Mouse (Mus musculus): ENCODE measurements at regions not wholly inside any gene's neighbourhood (a gene's known extent, or its start where the extent isn't known, plus 50 kb on each side); places are given as distances from the start of the nearest gene placed in this dataset.

DNA sequence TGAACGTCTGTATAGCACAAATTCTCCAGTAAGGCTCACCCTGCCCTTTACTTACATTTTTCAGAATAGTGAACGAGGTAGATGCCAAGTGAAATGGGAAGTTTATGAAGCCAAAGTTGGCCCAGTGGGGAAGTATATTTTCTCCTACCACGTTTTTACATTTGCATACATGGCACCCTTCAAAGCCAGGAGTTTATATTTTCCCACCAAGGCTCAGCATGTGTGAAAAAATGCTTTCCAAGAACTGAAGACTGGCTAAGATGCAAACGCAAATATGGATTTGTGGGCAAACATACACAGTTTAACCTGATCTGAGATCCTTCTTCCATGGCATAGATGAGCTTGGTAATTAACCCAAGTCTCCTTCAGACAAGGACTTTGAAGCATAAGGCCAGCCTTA lies 2209.4 kb upstream of the Gm7489 start:
- no peak for TF ChIP-seq POLR2A (IDR thresholded peaks at IDR 0.05; ENCODE audit: borderline replicate concordance, extremely low read depth, low read depth, low read length)
- TF ChIP-seq CTCF (IDR thresholded peaks at IDR 0.05; ENCODE audit: insufficient read depth, low read length) = no peak
- no peak for DNase-seq
- no peaks in the 10 kb centered on the region for H3K4me1 ChIP-seq (ENCODE audit: control insufficient read depth, insufficient read depth, low read length)
- no peak overlapping the region for H3K4me3 ChIP-seq (replicated peaks; ENCODE audit: extremely low read depth, low read depth, low read length)
- 60% methylated on average over 4 of the region's 4 CpGs for WGBS

DNA sequence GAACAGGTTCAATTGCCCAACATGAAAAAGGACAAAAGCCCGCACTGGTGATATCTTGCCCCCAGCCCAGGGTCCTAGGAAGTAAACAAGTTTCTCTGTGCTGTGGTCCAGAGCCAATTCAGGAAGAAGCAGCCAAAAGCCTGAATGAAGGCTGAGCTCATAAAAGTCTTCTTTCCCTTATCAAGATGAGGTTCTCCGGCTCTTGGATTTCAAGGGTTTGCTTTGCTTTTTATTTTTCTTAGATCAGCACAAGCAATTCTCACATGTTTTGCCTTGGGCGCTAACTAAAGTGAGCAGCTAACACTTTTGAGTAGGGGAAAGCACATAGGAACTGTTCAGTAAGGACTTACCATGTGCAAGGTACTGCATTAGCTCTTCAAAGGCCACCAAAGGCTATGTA lies 2208.0 kb upstream of the Gm7489 start:
- no peak for DNase-seq
- WGBS = 68% methylated on average over 3 of the region's 3 CpGs
- TF ChIP-seq POLR2A (IDR thresholded peaks at IDR 0.05; ENCODE audit: borderline replicate concordance, extremely low read depth, low read depth, low read length) (no peak), CTCF (IDR thresholded peaks at IDR 0.05; ENCODE audit: insufficient read depth, low read length) (no peak)
- Histone ChIP-seq H3K4me3 (replicated peaks; ENCODE audit: extremely low read depth, low read depth, low read length) (no peak overlapping the region), H3K4me1 (ENCODE audit: control insufficient read depth, insufficient read depth, low read length) (no peaks in the 10 kb centered on the region)

DNA sequence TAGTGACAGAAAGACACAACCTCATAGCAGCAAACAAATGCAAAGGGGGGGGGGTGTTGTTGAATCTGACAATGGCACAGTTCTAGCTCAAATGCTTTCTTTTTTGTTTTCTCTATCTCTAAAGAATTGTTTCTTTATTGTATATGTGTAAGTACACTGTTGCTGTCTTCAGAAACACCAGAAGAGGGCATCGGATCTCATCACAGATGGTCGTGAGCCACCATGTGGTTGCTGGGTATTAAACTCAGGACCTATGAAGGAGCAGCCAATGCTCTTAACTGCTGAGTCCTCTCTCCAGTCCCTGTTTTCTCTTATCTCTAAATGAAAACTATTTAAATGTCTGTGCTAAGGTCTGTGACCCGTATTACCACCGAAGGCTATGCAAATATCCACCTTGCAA lies 2207.4 kb upstream of the Gm7489 start:
- no peaks in the 10 kb centered on the region for H3K4me1 ChIP-seq (ENCODE audit: control insufficient read depth, insufficient read depth, low read length)
- WGBS = 82% methylated on average over 4 of the region's 4 CpGs
- TF ChIP-seq CTCF (IDR thresholded peaks at IDR 0.05; ENCODE audit: insufficient read depth, low read length) (no peak), POLR2A (IDR thresholded peaks at IDR 0.05; ENCODE audit: borderline replicate concordance, extremely low read depth, low read depth, low read length) (no peak)
- H3K4me3 ChIP-seq (replicated peaks; ENCODE audit: extremely low read depth, low read depth, low read length) = no peak overlapping the region
- no peak for DNase-seq

- 59% methylated on average over 12 of the region's 12 CpGs for WGBS
- H3K4me1 ChIP-seq (ENCODE audit: control insufficient read depth, insufficient read depth, low read length) = no peaks in the 10 kb centered on the region
These were observed 2205.4 kb upstream of the Gm7489 start for GRCm38 (mm10) chr15:51679186-51679902.

GRCm38 (mm10) chr15:51680494-51680893 lies 2204.2 kb upstream of the Gm7489 start:
- Histone ChIP-seq H3K4me1 (ENCODE audit: control insufficient read depth, insufficient read depth, low read length) (no peaks in the 10 kb centered on the region), H3K4me3 (replicated peaks; ENCODE audit: extremely low read depth, low read depth, low read length) (no peak overlapping the region)
- DNase-seq = no peak
- TF ChIP-seq POLR2A (IDR thresholded peaks at IDR 0.05; ENCODE audit: borderline replicate concordance, extremely low read depth, low read depth, low read length) (no peak), CTCF (IDR thresholded peaks at IDR 0.05; ENCODE audit: insufficient read depth, low read length) (no peak)

More at GRCm38 (mm10) chr15:51679186-51679902, 2205.4 kb upstream of the Gm7489 start:
- no peak overlapping the region for H3K4me3 ChIP-seq (replicated peaks; ENCODE audit: extremely low read depth, low read depth, low read length)
- TF ChIP-seq CTCF (IDR thresholded peaks at IDR 0.05; ENCODE audit: insufficient read depth, low read length) (no peak), POLR2A (IDR thresholded peaks at IDR 0.05; ENCODE audit: borderline replicate concordance, extremely low read depth, low read depth, low read length) (no peak)
- DNase-seq = no peak

DNA sequence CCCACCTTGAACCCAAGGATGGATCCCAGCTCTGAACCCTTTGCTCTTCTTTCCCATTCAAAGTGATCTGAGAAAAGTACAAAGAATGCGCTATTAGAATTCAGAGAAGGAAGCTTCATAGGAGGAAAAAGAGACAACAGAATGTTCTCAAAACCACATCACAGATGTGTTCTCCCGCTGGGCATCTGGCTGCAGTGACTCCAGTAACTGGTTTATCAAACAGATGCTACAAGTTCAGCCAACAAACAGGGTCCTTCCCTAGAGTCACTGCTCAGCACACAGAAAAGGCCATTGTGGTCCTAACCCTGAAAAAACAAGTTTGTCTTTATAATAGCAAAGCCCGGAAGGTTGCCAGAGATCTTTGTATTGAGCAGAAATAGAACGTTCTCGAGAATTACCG lies 2203.5 kb upstream of the Gm7489 start:
- Histone ChIP-seq H3K4me3 (replicated peaks; ENCODE audit: extremely low read depth, low read depth, low read length) (no peak overlapping the region), H3K4me1 (ENCODE audit: control insufficient read depth, insufficient read depth, low read length) (no peaks in the 10 kb centered on the region)
- 85% methylated on average over 6 of the region's 6 CpGs for WGBS
- no peak for DNase-seq
- TF ChIP-seq POLR2A (IDR thresholded peaks at IDR 0.05; ENCODE audit: borderline replicate concordance, extremely low read depth, low read depth, low read length) (no peak), CTCF (IDR thresholded peaks at IDR 0.05; ENCODE audit: insufficient read depth, low read length) (no peak)

GRCm38 (mm10) chr15:51682331-51682730 lies 2202.4 kb upstream of the Gm7489 start:
- Histone ChIP-seq H3K4me1 (ENCODE audit: control insufficient read depth, insufficient read depth, low read length) (no peaks in the 10 kb centered on the region), H3K4me3 (replicated peaks; ENCODE audit: extremely low read depth, low read depth, low read length) (no peak overlapping the region)
- no peak for DNase-seq
- TF ChIP-seq CTCF (IDR thresholded peaks at IDR 0.05; ENCODE audit: insufficient read depth, low read length) (no peak), POLR2A (IDR thresholded peaks at IDR 0.05; ENCODE audit: borderline replicate concordance, extremely low read depth, low read depth, low read length) (no peak)
- WGBS = 57% methylated on average over 5 of the region's 5 CpGs

- Histone ChIP-seq H3K4me1 (ENCODE audit: control insufficient read depth, insufficient read depth, low read length) (no peaks in the 10 kb centered on the region), H3K4me3 (replicated peaks; ENCODE audit: extremely low read depth, low read depth, low read length) (no peak overlapping the region)
- TF ChIP-seq CTCF (IDR thresholded peaks at IDR 0.05; ENCODE audit: insufficient read depth, low read length) (no peak), POLR2A (IDR thresholded peaks at IDR 0.05; ENCODE audit: borderline replicate concordance, extremely low read depth, low read depth, low read length) (no peak)
- WGBS = 85% methylated on average over 13 of the region's 13 CpGs
- no peak for DNase-seq
These were observed 2197.6 kb upstream of the Gm7489 start for GRCm38 (mm10) chr15:51687007-51687540.

GRCm38 (mm10) chr15:51689498-51689897 lies 2195.2 kb upstream of the Gm7489 start:
- DNase-seq = no peak
- TF ChIP-seq POLR2A (IDR thresholded peaks at IDR 0.05; ENCODE audit: borderline replicate concordance, extremely low read depth, low read depth, low read length) (no peak), CTCF (IDR thresholded peaks at IDR 0.05; ENCODE audit: insufficient read depth, low read length) (no peak)
- H3K4me1 ChIP-seq (ENCODE audit: control insufficient read depth, insufficient read depth, low read length) = no peaks in the 10 kb centered on the region
- WGBS = 45% methylated on average over 1 of the region's 1 CpGs
- H3K4me3 ChIP-seq (replicated peaks; ENCODE audit: extremely low read depth, low read depth, low read length) = no peak overlapping the region

- Histone ChIP-seq H3K4me1 (ENCODE audit: control insufficient read depth, insufficient read depth, low read length) (no peaks in the 10 kb centered on the region), H3K4me3 (replicated peaks; ENCODE audit: extremely low read depth, low read depth, low read length) (no peak overlapping the region)
- TF ChIP-seq POLR2A (IDR thresholded peaks at IDR 0.05; ENCODE audit: borderline replicate concordance, extremely low read depth, low read depth, low read length) (no peak), CTCF (IDR thresholded peaks at IDR 0.05; ENCODE audit: insufficient read depth, low read length) (no peak)
- DNase-seq = no peak
- WGBS = 75% methylated on average over 4 of the region's 4 CpGs
These were observed 2192.0 kb upstream of the Gm7489 start for GRCm38 (mm10) chr15:51692671-51693070.

Data from lung, adult 2 months (tissue).